Mouse (Mus musculus) lung, embryonic 16.5 days (tissue): ENCODE measurements around the gene Olfr881. TPM values are rescaled to one million over a fixed set of nuclear protein-coding genes. Genes with fewer than 3 reads are reported as not detected.

Experiments used
- ATAC-seq: fragments of 200-750 bp; cut with Nextera tagmentation; 2 replicates; pipeline ENCODE4 v1.8.0; 2017; ENCODE audit warnings: low read depth, mild to moderate bottlenecking, moderate library complexity
- H3K27ac ChIP-seq: fragments of 300-500 bp; sonication (generic); 2 replicates; pipeline ENCODE4 v1.5.1; 2014; ENCODE audit warnings: mild to moderate bottlenecking, control low read depth, low read length
- H3K27me3 ChIP-seq: fragments of 300-500 bp; sonication (generic); 2 replicates; pipeline ENCODE4 v1.6.1; 2014; ENCODE audit warnings: low read depth, low read length, mixed read lengths; ENCODE audit not compliant: control insufficient read depth, insufficient read depth
- H3K36me3 ChIP-seq: fragments of 300-500 bp; sonication (generic); 2 replicates; pipeline ENCODE4 v1.6.1; 2014; ENCODE audit warnings: low read length; ENCODE audit not compliant: control insufficient read depth, insufficient read depth
- H3K4me1 ChIP-seq: fragments of 300-500 bp; sonication (generic); replicated peaks from 2 replicates; pipeline ENCODE4 v1.6.1; 2014; ENCODE audit warnings: low read length, mixed read lengths; ENCODE audit not compliant: control insufficient read depth, insufficient read depth
- H3K4me2 ChIP-seq: fragments of 300-500 bp; sonication (generic); 2 replicates; pipeline ENCODE4 v1.6.1; 2014; ENCODE audit warnings: low read depth, low read length, control low read depth
- H3K4me3 ChIP-seq: fragments of 300-500 bp; sonication (generic); 2 replicates; pipeline ENCODE4 v1.5.1; 2014; ENCODE audit warnings: mild to moderate bottlenecking, low read length, control low read depth
- H3K9ac ChIP-seq: fragments of 300-500 bp; sonication (generic); 2 replicates; pipeline ENCODE4 v1.6.1; 2014; ENCODE audit warnings: low read length, control low read depth
- H3K9me3 ChIP-seq: fragments of 300-500 bp; sonication (generic); 2 replicates; pipeline ENCODE4 v1.6.1; 2016; ENCODE audit warnings: low read length; ENCODE audit not compliant: control insufficient read depth
- WGBS: fragments of 180-500 bp; shearing (Covaris S2); extraction: QIAGEN DNeasy Blood & Tissue Kit; methylation state at CpG from one replicate; pipeline ENCODE4 v1.1.7; 2014; 5-methylcytosine and 5-hydroxymethylcytosine counted together
- polyA plus RNA-seq: library from polyadenylated mRNA; unstranded; fragments of >200 nt; fragmentation: Nextera tagmentation; extraction: Ambion mirVana; gene quantifications from 2 replicates; pipeline ENCODE4 v1.2.1, GENCODE M21; 2015

Olfr881 gene
- not detected in 2 replicates for polyA plus RNA-seq

GRCm38 (mm10) chr9:37991525-37991924 is at the start of gene Olfr881:
TSS of gene Olfr881 (plus strand) at chr9:37991825.
- no peak for ATAC-seq
- H3K4me2 ChIP-seq = no peak within 1 kb of the TSS
- H3K27ac ChIP-seq = no peak within 1 kb of the TSS
- H3K4me3 ChIP-seq = no peak within 1 kb of the TSS
- no peaks in the 10 kb centered on the region for H3K4me1 ChIP-seq
- no peaks in the 10 kb centered on the region for H3K36me3 ChIP-seq
- no peaks in the 10 kb centered on the region for H3K27me3 ChIP-seq
- no peaks in the 10 kb centered on the region for H3K9me3 ChIP-seq
- no peak within 1 kb of the TSS for H3K9ac ChIP-seq

- H3K4me3 ChIP-seq = no peak overlapping the region
- H3K9ac ChIP-seq = no peak overlapping the region
- no peak for ATAC-seq
- WGBS = 26% methylated on average over 2 of the region's 2 CpGs
- no peaks in the 10 kb centered on the region for H3K9me3 ChIP-seq
- no peak overlapping the region for H3K4me2 ChIP-seq
- no peaks in the 10 kb centered on the region for H3K36me3 ChIP-seq
- H3K27me3 ChIP-seq = no peaks in the 10 kb centered on the region
- H3K4me1 ChIP-seq = no peaks in the 10 kb centered on the region
- H3K27ac ChIP-seq = no peak overlapping the region
Observed at GRCm38 (mm10) chr9:37998581-37999204, 7.1 kb downstream of the Olfr881 start.

GRCm38 (mm10) chr9:38000021-38000420 is 8.4 kb downstream of the Olfr881 start:
- Histone ChIP-seq H3K27me3 (no peaks in the 10 kb centered on the region), H3K9me3 (no peaks in the 10 kb centered on the region), H3K4me2 (no peak overlapping the region), H3K36me3 (no peaks in the 10 kb centered on the region), H3K27ac (no peak overlapping the region), H3K9ac (no peak overlapping the region), H3K4me1 (no peaks in the 10 kb centered on the region), H3K4me3 (no peak overlapping the region)
- ATAC-seq = no peak
- 43% methylated on average over 1 of the region's 1 CpGs for WGBS

GRCm38 (mm10) chr9:38025508-38025907 is 33.9 kb downstream of the Olfr881 start, which contains the start of gene Olfr883:
TSS of gene Olfr883 (plus strand) at chr9:38025808.
- no peak within 1 kb of the TSS for H3K27ac ChIP-seq
- H3K9ac ChIP-seq = no peak within 1 kb of the TSS
- H3K4me2 ChIP-seq = no peak within 1 kb of the TSS
- H3K36me3 ChIP-seq = no peaks in the 10 kb centered on the region
- no peaks in the 10 kb centered on the region for H3K4me1 ChIP-seq
- no peak within 1 kb of the TSS for H3K4me3 ChIP-seq
- WGBS = 80% methylated on average over 1 of the region's 1 CpGs
- no peaks in the 10 kb centered on the region for H3K27me3 ChIP-seq
- no peak for ATAC-seq
- H3K9me3 ChIP-seq = no peaks in the 10 kb centered on the region

Other genes with a start within 250 kb of the Olfr881 start
- gene Olfr874, start 246.7 kb upstream of the Olfr881 start, polyA plus RNA-seq = not detected in 2 replicates
- not detected in 2 replicates for gene Olfr875, start 220.0 kb upstream of the Olfr881 start, polyA plus RNA-seq
- not detected in 2 replicates for gene Olfr876, start 188.8 kb upstream of the Olfr881 start, polyA plus RNA-seq
- gene Olfr877, start 137.6 kb upstream of the Olfr881 start, polyA plus RNA-seq = not detected in 2 replicates
- gene Olfr145, start 95.1 kb upstream of the Olfr881 start, polyA plus RNA-seq = not detected in 2 replicates
- gene Olfr878, start 74.0 kb upstream of the Olfr881 start, polyA plus RNA-seq = not detected in 2 replicates
- not detected in 2 replicates for gene Olfr883, start 34.0 kb downstream of the Olfr881 start, polyA plus RNA-seq
- gene Olfr884, start 54.7 kb downstream of the Olfr881 start, polyA plus RNA-seq = not detected in 2 replicates
- gene Olfr885, start 69.5 kb downstream of the Olfr881 start, polyA plus RNA-seq = not detected in 2 replicates
- not detected in 2 replicates for gene Olfr887, start 92.2 kb downstream of the Olfr881 start, polyA plus RNA-seq
- gene Olfr888, start 116.3 kb downstream of the Olfr881 start, polyA plus RNA-seq = not detected in 2 replicates
- 0.04 TPM in 1 of 2 replicates, not detected in the other for gene Olfr889, start 123.4 kb downstream of the Olfr881 start, polyA plus RNA-seq
- not detected in 2 replicates for gene Olfr890, start 150.7 kb downstream of the Olfr881 start, polyA plus RNA-seq
- not detected in 2 replicates for gene Olfr891, start 189.0 kb downstream of the Olfr881 start, polyA plus RNA-seq
- not detected in 2 replicates for gene Olfr893, start 216.5 kb downstream of the Olfr881 start, polyA plus RNA-seq
- not detected in 2 replicates for gene Olfr894, start 226.2 kb downstream of the Olfr881 start, polyA plus RNA-seq